Mouse (Mus musculus) heart, embryonic 11.5 days (tissue): ENCODE measurements around the gene Nphp4. TPM values are rescaled to one million over a fixed set of nuclear protein-coding genes. Genes with fewer than 3 reads are reported as not detected.

Experiments
- ATAC-seq: fragments of 200-750 bp; cut with Nextera tagmentation; replicated peaks from 2 replicates; pipeline ENCODE4 v1.8.0; 2017; ENCODE audit warnings: moderate library complexity; ENCODE audit not compliant: insufficient number of reproducible peaks, low FRiP score, low TSS enrichment
- H3K27ac ChIP-seq: fragments of 300-500 bp; sonication (generic); 2 replicates; pipeline ENCODE4 v1.5.1; 2014; ENCODE audit warnings: mild to moderate bottlenecking, low read depth, low read length
- H3K27me3 ChIP-seq: fragments of 300-500 bp; sonication (generic); 2 replicates; pipeline ENCODE4 v1.6.1; 2014; ENCODE audit warnings: mild to moderate bottlenecking, low read length, mixed read lengths; ENCODE audit not compliant: control insufficient read depth, insufficient read depth
- H3K36me3 ChIP-seq: fragments of 300-500 bp; sonication (generic); 2 replicates; pipeline ENCODE4 v1.6.1; 2014; ENCODE audit warnings: mild to moderate bottlenecking, low read length, moderate library complexity, mixed read lengths; ENCODE audit not compliant: control insufficient read depth, insufficient read depth
- H3K4me1 ChIP-seq: fragments of 300-500 bp; sonication (generic); 2 replicates; pipeline ENCODE4 v1.6.1; 2014; ENCODE audit warnings: low read length; ENCODE audit not compliant: control insufficient read depth, insufficient read depth
- H3K4me2 ChIP-seq: fragments of 300-500 bp; sonication (generic); 2 replicates; pipeline ENCODE4 v1.6.1; 2014; ENCODE audit warnings: mild to moderate bottlenecking, moderate library complexity
- H3K4me3 ChIP-seq: fragments of 300-500 bp; sonication (generic); 2 replicates; pipeline ENCODE4 v1.5.1; 2014; ENCODE audit warnings: low read depth, low read length
- H3K9ac ChIP-seq: fragments of 300-500 bp; sonication (generic); 2 replicates; pipeline ENCODE4 v1.6.1; 2014; ENCODE audit warnings: mild to moderate bottlenecking, low read depth, low read length, moderate library complexity
- H3K9me3 ChIP-seq: fragments of 300-500 bp; sonication (generic); replicated peaks from 2 replicates; pipeline ENCODE4 v1.6.1; 2016; ENCODE audit warnings: low read length; ENCODE audit not compliant: control insufficient read depth
- WGBS: fragments of 180-500 bp; shearing (Covaris S2); extraction: QIAGEN DNeasy Blood & Tissue Kit; methylation state at CpG from one replicate; pipeline ENCODE4 v1.1.7; 2014; ENCODE audit not compliant: insufficient replicate concordance; 5-methylcytosine and 5-hydroxymethylcytosine counted together
- polyA plus RNA-seq: library from polyadenylated mRNA; unstranded; fragments of >200 nt; fragmentation: Nextera tagmentation; extraction: Ambion mirVana; gene quantifications from 2 replicates; pipeline ENCODE4 v1.2.1, GENCODE M21; 2014

The Nphp4 gene
- polyA plus RNA-seq, 1 experiment from 2014 or later, result 1.9 TPM

GRCm38 (mm10) chr4:152539756-152540155 is 63.2 kb downstream of the Nphp4 start:
- H3K27ac ChIP-seq, result no peak overlapping the region
- 93% methylated on average over 12 of the region's 12 CpGs for WGBS
- 0 out of 2 replicates have a peak, but pooled peaks cover 4% of the 10 kb centered on the region for H3K4me1 ChIP-seq
- no peak overlapping the region for H3K9ac ChIP-seq
- H3K36me3 ChIP-seq, result no peaks in the 10 kb centered on the region
- no peak overlapping the region for H3K4me2 ChIP-seq
- H3K9me3 ChIP-seq, result no peaks in the 10 kb centered on the region
- H3K27me3 ChIP-seq, result no peaks in the 10 kb centered on the region
- no peak overlapping the region for H3K4me3 ChIP-seq
- ATAC-seq, result no peak

- ATAC-seq, result no peak
- Histone ChIP-seq H3K27ac (no peak overlapping the region), H3K4me1 (0 out of 2 replicates have a peak, but pooled peaks cover 4% of the 10 kb centered on the region), H3K36me3 (no peaks in the 10 kb centered on the region), H3K9me3 (no peaks in the 10 kb centered on the region), H3K4me3 (no peak overlapping the region), H3K4me2 (no peak overlapping the region), H3K9ac (no peak overlapping the region), H3K27me3 (no peaks in the 10 kb centered on the region)
- WGBS, result 12% methylated on average over 9 of the region's 9 CpGs
Measured at GRCm38 (mm10) chr4:152541172-152541571, 64.7 kb downstream of the Nphp4 start.

GRCm38 (mm10) chr4:152542447-152542846 is 65.9 kb downstream of the Nphp4 start:
- WGBS, result 94% methylated on average over 11 of the region's 11 CpGs
- Histone ChIP-seq H3K36me3 (no peaks in the 10 kb centered on the region), H3K4me1 (0 out of 2 replicates have a peak, but pooled peaks cover 4% of the 10 kb centered on the region)

GRCm38 (mm10) chr4:152546481-152546880 is 70.0 kb downstream of the Nphp4 start:
- no peak overlapping the region for H3K27ac ChIP-seq
- H3K27me3 ChIP-seq, result peaks cover 5% of the 10 kb centered on the region; the same call in 1 of the 2 replicates
- no peaks in the 10 kb centered on the region for H3K36me3 ChIP-seq
- no peak overlapping the region for H3K4me2 ChIP-seq
- no peak overlapping the region for H3K4me3 ChIP-seq
- no peak for ATAC-seq
- H3K4me1 ChIP-seq, result peaks cover 5% of the 10 kb centered on the region; the same call in 1 of the 2 replicates
- H3K9ac ChIP-seq, result no peak overlapping the region
- WGBS, result 50% methylated on average over 8 of the region's 8 CpGs
- no peaks in the 10 kb centered on the region for H3K9me3 ChIP-seq

More at GRCm38 (mm10) chr4:152542447-152542846, 65.9 kb downstream of the Nphp4 start:
- Histone ChIP-seq H3K4me3 (no peak overlapping the region), H3K9ac (no peak overlapping the region), H3K27me3 (peaks cover 5% of the 10 kb centered on the region; the same call in 1 of the 2 replicates), H3K9me3 (no peaks in the 10 kb centered on the region), H3K4me2 (no peak overlapping the region), H3K27ac (no peak overlapping the region)
- ATAC-seq, result no peak

DNA sequence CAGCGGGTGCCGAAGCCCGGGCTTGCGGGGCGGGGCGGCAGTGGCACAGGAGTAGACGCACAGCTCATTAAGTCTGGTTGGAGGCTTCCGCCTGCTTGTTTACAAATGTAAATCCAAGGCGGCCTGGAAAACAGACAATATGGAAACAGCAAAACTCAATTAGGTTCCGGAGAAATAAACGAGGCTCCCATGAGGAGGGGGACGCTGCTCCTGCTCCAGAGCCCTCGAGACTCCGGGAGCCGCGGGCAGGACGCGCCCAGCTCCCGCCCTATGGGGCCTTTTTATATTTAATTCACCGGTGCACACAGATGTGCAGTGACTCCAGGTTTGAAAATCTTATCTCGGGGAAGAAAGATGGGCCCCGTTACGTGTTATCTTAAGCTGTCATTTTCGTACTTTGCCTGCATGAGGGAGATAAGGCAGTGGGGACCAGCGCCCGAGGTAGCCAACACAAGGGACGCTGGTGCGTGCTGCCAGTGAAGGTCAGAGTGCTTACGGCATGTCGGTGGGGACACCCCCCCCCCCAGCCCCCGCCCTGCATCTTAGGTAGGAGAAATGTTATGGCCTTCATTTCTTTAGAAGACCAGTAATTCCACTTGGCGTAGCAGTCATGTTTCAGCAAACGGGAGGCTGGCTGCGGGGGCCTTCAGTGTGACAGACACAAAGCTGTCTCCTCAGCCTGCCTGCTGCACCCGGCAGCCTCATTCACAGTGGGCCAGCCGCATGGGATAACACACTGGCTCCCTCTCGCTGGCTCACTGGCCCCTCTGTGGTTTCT is 71.6 kb downstream of the Nphp4 start:
- 41% methylated on average over 37 of the region's 37 CpGs for WGBS
- Histone ChIP-seq H3K27ac (no peak overlapping the region), H3K4me3 (0 out of 2 replicates have a peak overlapping the region, but pooled peaks have one; percentile 14), H3K27me3 (peaks cover 5% of the 10 kb centered on the region; the same call in 1 of the 2 replicates), H3K4me2 (peak overlapping the region; percentile 46), H3K4me1 (peaks cover 5% of the 10 kb centered on the region; the same call in 1 of the 2 replicates), H3K9ac (no peak overlapping the region), H3K9me3 (no peaks in the 10 kb centered on the region), H3K36me3 (no peaks in the 10 kb centered on the region)
- no peak; the same call in 1 of the 2 replicates for ATAC-seq

DNA sequence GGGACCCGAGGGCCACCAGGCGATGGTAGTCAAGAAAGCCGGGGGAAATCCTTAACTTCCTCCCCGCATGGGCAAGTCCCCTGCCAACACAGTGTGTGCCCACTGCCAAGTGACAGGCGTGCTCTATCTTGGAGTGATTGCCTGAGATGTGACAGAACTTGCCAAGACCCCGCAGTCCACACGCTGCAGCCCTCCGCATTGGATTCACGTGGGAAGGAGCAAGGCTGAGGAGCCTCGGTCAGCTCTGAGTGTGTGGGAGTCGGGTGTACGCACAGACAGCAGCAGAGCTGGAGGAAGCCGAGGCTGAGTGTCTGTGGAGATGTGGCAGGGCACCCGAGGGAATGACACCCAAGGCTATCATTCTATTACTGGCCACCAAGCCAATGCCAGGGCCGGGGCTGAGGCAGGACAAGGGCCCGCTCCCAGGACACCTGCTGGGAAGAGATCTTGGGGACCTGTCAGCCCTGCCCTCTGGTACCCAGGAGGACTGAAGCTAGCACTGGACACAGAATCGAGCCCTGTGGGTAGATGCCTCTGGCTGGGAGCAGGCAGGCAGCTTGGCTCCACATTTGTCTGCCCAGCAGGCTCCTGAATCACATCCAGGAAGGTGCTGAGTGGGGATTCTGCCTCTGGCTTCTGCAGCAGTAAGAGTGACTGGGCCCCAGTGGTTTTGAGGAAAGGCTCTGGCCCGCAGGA is 73.1 kb downstream of the Nphp4 start:
- no peaks in the 10 kb centered on the region for H3K36me3 ChIP-seq
- no peak overlapping the region for H3K9ac ChIP-seq
- ATAC-seq, result no peak
- WGBS, result 84% methylated on average over 18 of the region's 18 CpGs
- H3K27ac ChIP-seq, result no peak overlapping the region
- peaks cover 5% of the 10 kb centered on the region; the same call in 1 of the 2 replicates for H3K27me3 ChIP-seq
- H3K4me2 ChIP-seq, result no peak overlapping the region
- no peak overlapping the region for H3K4me3 ChIP-seq
- no peaks in the 10 kb centered on the region for H3K9me3 ChIP-seq
- H3K4me1 ChIP-seq, result peaks cover 10% of the 10 kb centered on the region; the same call in 1 of the 2 replicates

- no peak overlapping the region for H3K4me2 ChIP-seq
- H3K4me3 ChIP-seq, result no peak overlapping the region
- ATAC-seq, result no peak
Measured at GRCm38 (mm10) chr4:152550203-152550549, 73.7 kb downstream of the Nphp4 start.

GRCm38 (mm10) chr4:152553582-152554285 is 77.2 kb downstream of the Nphp4 start:
- WGBS, result 86% methylated on average over 8 of the region's 8 CpGs
- Histone ChIP-seq H3K27me3 (peaks cover 2% of the 10 kb centered on the region; the same call in 1 of the 2 replicates), H3K4me3 (no peak overlapping the region), H3K4me1 (peaks cover 7% of the 10 kb centered on the region; the same call in 1 of the 2 replicates), H3K4me2 (no peak overlapping the region), H3K36me3 (no peaks in the 10 kb centered on the region), H3K9me3 (no peaks in the 10 kb centered on the region), H3K27ac (no peak overlapping the region), H3K9ac (no peak overlapping the region)
- no peak for ATAC-seq

More at GRCm38 (mm10) chr4:152550203-152550549, 73.7 kb downstream of the Nphp4 start:
- Histone ChIP-seq H3K9ac (no peak overlapping the region), H3K9me3 (no peaks in the 10 kb centered on the region), H3K27ac (no peak overlapping the region), H3K27me3 (peaks cover 5% of the 10 kb centered on the region; the same call in 1 of the 2 replicates), H3K36me3 (no peaks in the 10 kb centered on the region), H3K4me1 (peaks cover 10% of the 10 kb centered on the region; the same call in 1 of the 2 replicates)
- 88% methylated on average over 6 of the region's 6 CpGs for WGBS
